Mouse (Mus musculus) CH12.LX (cell line): ENCODE data around the gene Nacc1. TPM values are rescaled to one million over a fixed set of nuclear protein-coding genes. Genes with fewer than 3 reads are reported as not detected.
A peak's percentile ranks its signal among the peaks of the same experiment; 100 is the strongest.

Source experiments
- DNase-seq: peaks from one replicate; pipeline ENCODE4 v3.0.0-alpha.2; 2013; ENCODE audit errors: extremely low read depth
- H3K27ac ChIP-seq: 2 replicates; pipeline ENCODE4 v1.5.1; 2012; ENCODE audit warnings: low read depth, mild to moderate bottlenecking, control low read depth, moderate library complexity; ENCODE audit not compliant: insufficient read depth
- H3K27me3 ChIP-seq: replicated peaks from 2 replicates; pipeline ENCODE3; 2012; ENCODE audit warnings: inconsistent platforms
- H3K36me3 ChIP-seq, 2 experiments: replicated peaks in 1 of 2; 2 replicates each; pipeline versions ENCODE3 to v1.6.1; 2012; ENCODE audit warnings: inconsistent platforms in 1 of 2, low read length in 1 of 2, mild to moderate bottlenecking in 1 of 2, mixed read lengths in 1 of 2, moderate library complexity in 1 of 2; ENCODE audit not compliant: control insufficient read depth in 1 of 2, insufficient read depth in 1 of 2
- H3K4me1 ChIP-seq, 2 experiments: 2 replicates each; pipeline ENCODE4 v1.6.1; 2012; ENCODE audit warnings: inconsistent platforms in 1 of 2, moderate library complexity in 1 of 2; ENCODE audit not compliant: insufficient read depth in 2 of 2, control insufficient read depth in 1 of 2
- H3K4me2 ChIP-seq: 2 replicates; pipeline ENCODE4 v1.6.1; 2012; ENCODE audit warnings: low read depth, mild to moderate bottlenecking, control low read depth; ENCODE audit not compliant: poor library complexity, insufficient read depth, severe bottlenecking
- H3K4me3 ChIP-seq, 3 experiments: fragments of 150-350 bp in 1 of 3; sonication (generic) in 1 of 3; replicated peaks in 1 of 3; 2 replicates each; pipeline versions ENCODE3 to v1.5.1; 2011 to 2012; ENCODE audit warnings: low read depth in 2 of 3, low read length in 2 of 3, mild to moderate bottlenecking in 2 of 3, moderate library complexity in 2 of 3, control low read depth in 1 of 3, improper control_type of control experiment in 1 of 3, inconsistent platforms in 1 of 3, mixed read lengths in 1 of 3; ENCODE audit not compliant: poor library complexity in 1 of 3
- H3K79me2 ChIP-seq: replicated peaks from 2 replicates; pipeline ENCODE4 v1.6.1; 2012; ENCODE audit warnings: mild to moderate bottlenecking, moderate library complexity; ENCODE audit not compliant: control insufficient read depth, poor library complexity, insufficient read depth, severe bottlenecking; ENCODE audit errors: extremely low read depth
- H3K9ac ChIP-seq: 2 replicates; pipeline ENCODE4 v1.6.1; 2012; ENCODE audit warnings: low read depth, mild to moderate bottlenecking, control low read depth, moderate library complexity; ENCODE audit not compliant: insufficient read depth
- H3K9me3 ChIP-seq: replicated peaks from 2 replicates; pipeline ENCODE3; 2012; ENCODE audit warnings: low read length, inconsistent platforms, mixed read lengths
- BHLHE40 ChIP-seq: IDR thresholded peaks from 2 replicates; pipeline ENCODE4 v1.6.1; 2011; ENCODE audit warnings: mild to moderate bottlenecking, low read depth, low read length, improper control_type of control experiment
- CTCF ChIP-seq, 2 experiments: IDR thresholded peaks in 1 of 2; conservative IDR thresholded peaks in 1 of 2; 2 replicates each; pipeline ENCODE4 v1.5.1; 2011 to 2012; ENCODE audit warnings: low read depth in 2 of 2, low read length in 2 of 2, improper control_type of control experiment in 1 of 2, inconsistent platforms in 1 of 2, mild to moderate bottlenecking in 1 of 2, moderate library complexity in 1 of 2
- ELF1 ChIP-seq: IDR thresholded peaks from 2 replicates; pipeline ENCODE4 v1.6.1; 2014; ENCODE audit warnings: low read depth, mild to moderate bottlenecking, inconsistent platforms, low read length, improper control_type of control experiment
- ETS1 ChIP-seq: conservative IDR thresholded peaks from 2 replicates; pipeline ENCODE4 v1.6.1; 2012; ENCODE audit warnings: low read depth, mild to moderate bottlenecking, inconsistent platforms, low read length, improper control_type of control experiment, moderate library complexity
- JUN ChIP-seq: IDR thresholded peaks from 2 replicates; pipeline ENCODE4 v1.6.1; 2011; ENCODE audit warnings: low read depth, mild to moderate bottlenecking, low read length, improper control_type of control experiment, moderate library complexity; ENCODE audit not compliant: insufficient read depth
- KAT2A ChIP-seq: IDR thresholded peaks from 2 replicates; pipeline ENCODE4 v1.6.1; 2012; ENCODE audit warnings: low read length, improper control_type of control experiment, inconsistent platforms; ENCODE audit not compliant: insufficient replicate concordance
- MAFK ChIP-seq: IDR thresholded peaks from 2 replicates; pipeline ENCODE4 v1.6.1; 2011; ENCODE audit warnings: low read length, improper control_type of control experiment; ENCODE audit not compliant: insufficient replicate concordance
- PAX5 ChIP-seq: IDR thresholded peaks from 2 replicates; pipeline ENCODE4 v1.6.1; 2012; ENCODE audit warnings: low read length, inconsistent platforms, mixed read lengths
- POLR2A ChIP-seq: IDR thresholded peaks from 2 replicates; pipeline ENCODE4 v1.6.1; 2011; ENCODE audit warnings: low read depth, mild to moderate bottlenecking, improper control_type of control experiment, low read length
- POLR2AphosphoS2 ChIP-seq: IDR thresholded peaks from 2 replicates; pipeline ENCODE4 v1.6.1; 2011; ENCODE audit warnings: low read depth, low read length, improper control_type of control experiment
- RAD21 ChIP-seq: IDR thresholded peaks from 2 replicates; pipeline ENCODE4 v1.6.1; 2011; ENCODE audit warnings: low read depth, mild to moderate bottlenecking, low read length, improper control_type of control experiment, moderate library complexity
- SMC3 ChIP-seq: IDR thresholded peaks from 2 replicates; pipeline ENCODE4 v1.6.1; 2011; ENCODE audit warnings: low read depth, low read length, improper control_type of control experiment
- TCF12 ChIP-seq: IDR thresholded peaks from 2 replicates; pipeline ENCODE4 v1.6.1; 2014; ENCODE audit warnings: low read depth, mild to moderate bottlenecking, inconsistent platforms, low read length, improper control_type of control experiment
- USF2 ChIP-seq: conservative IDR thresholded peaks from 2 replicates; pipeline ENCODE4 v1.6.1; 2011; ENCODE audit warnings: low read depth, low read length, improper control_type of control experiment
- ZC3H11A ChIP-seq: IDR thresholded peaks from 2 replicates; pipeline ENCODE4 v1.6.1; 2012; ENCODE audit warnings: low read depth, mild to moderate bottlenecking, inconsistent platforms, low read length, improper control_type of control experiment
- ZMIZ1 ChIP-seq: IDR thresholded peaks from 2 replicates; pipeline ENCODE4 v1.6.1; 2012; ENCODE audit warnings: low read depth, mild to moderate bottlenecking, inconsistent platforms, low read length, improper control_type of control experiment
- dilution Hi-C: fragments of 300-500 bp; cut with MboI; formaldehyde crosslinking; loops from 2 replicates; pipeline ENCODE4 v1.14.3; 2020; ENCODE audit warnings: low sequenced_read_pairs; ENCODE audit not compliant: extremely low pct_unique_long_range_greater_than_20kb, extremely low pct_ligation_motif_present
- in situ Hi-C: fragments of 300-500 bp; cut with MboI; formaldehyde crosslinking; loops from 3 replicates; pipeline ENCODE4 v1.14.3; 2019; ENCODE audit warnings: low sequenced_read_pairs, low pct_ligation_motif_present, low pct_unique_long_range_greater_than_20kb, mixed read lengths
- polyA plus RNA-seq: library from polyadenylated mRNA; unstranded; fragments of >175 nt; gene quantifications from 2 replicates; pipeline ENCODE4 v1.2.1, GENCODE M21; 2012; ENCODE audit warnings: low read depth; ENCODE audit not compliant: insufficient read length
- total RNA-seq, 2 experiments: library from RNA; depleted of rRNA; stranded (reverse); fragments of 300-350 nt in 1 of 2; fragments of >200 nt in 1 of 2; gene quantifications; 2 replicates each; pipeline ENCODE4 v1.2.3; 2012 to 2014

Nacc1 gene
- total and polyA plus RNA-seq, 3 experiments: 23.3 to 84.1 (median 45.1) TPM

GRCm38 (mm10) chr8:84654597-84654996 is 33.1 kb downstream of the Nacc1 start:
- no peak for DNase-seq
- Histone ChIP-seq H3K9ac (no peak overlapping the region), H3K27me3 (no peaks in the 10 kb centered on the region), H3K4me2 (no peak overlapping the region), H3K27ac (no peak overlapping the region), H3K9me3 (no peaks in the 10 kb centered on the region), H3K4me1 (peaks cover 10 to 33% of the 10 kb centered on the region in 2 experiments), H3K79me2 (no peaks in the 10 kb centered on the region), H3K36me3 (no peaks in the 10 kb centered on the region), H3K4me3 (no peak overlapping the region)
- dilution Hi-C loops (no loop called here), in situ Hi-C loops (no loop called here)
- TF ChIP-seq SMC3 (peak; percentile 38), CTCF (conservative IDR thresholded peaks at IDR 0.05 in 1 of 2, IDR thresholded peaks at IDR 0.05 in 1 of 2; ENCODE audit: low read depth in 2 of 2, low read length in 2 of 2) (peak in 1 of 2 experiments; percentile 59; a peak in 2 of 4 replicates), KAT2A (no peak), PAX5 (no peak), POLR2A (no peak), RAD21 (peak; percentile 22)

DNA sequence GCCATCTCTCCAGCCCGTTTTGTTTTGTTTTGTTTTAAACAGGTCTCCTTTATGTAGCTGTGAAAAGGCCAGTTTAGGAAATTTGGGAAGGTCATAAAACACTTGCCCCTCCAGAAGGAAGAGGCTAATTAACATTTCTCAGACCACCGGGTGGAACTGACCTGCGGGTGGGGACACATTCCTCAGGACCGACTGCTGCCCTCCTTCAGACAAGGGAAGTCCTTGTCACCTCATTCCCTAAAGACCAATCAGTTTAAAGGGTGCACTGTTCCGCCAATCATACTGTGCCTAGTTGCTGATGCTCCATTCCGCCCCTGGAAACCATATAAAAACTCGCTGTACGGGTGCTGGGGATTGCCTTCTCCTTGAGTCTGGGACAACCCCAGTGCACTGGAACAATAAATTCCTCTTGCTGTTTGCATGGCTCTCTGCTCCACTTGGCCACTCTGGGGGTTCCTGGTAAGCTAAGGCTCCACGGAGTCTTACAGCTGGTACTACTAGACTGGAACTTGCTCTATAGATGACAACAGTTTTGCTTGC is 34.5 kb downstream of the Nacc1 start:
- Histone ChIP-seq H3K36me3 (no peaks in the 10 kb centered on the region), H3K27ac (no peak overlapping the region), H3K9me3 (no peaks in the 10 kb centered on the region), H3K9ac (no peak overlapping the region)
- in situ Hi-C loops: no loop called here
- TF ChIP-seq ETS1 (no peak), ELF1 (no peak), POLR2AphosphoS2 (no peak), ZC3H11A (no peak), JUN (no peak), BHLHE40 (no peak), MAFK (no peak), PAX5 (no peak), ZMIZ1 (no peak), TCF12 (no peak)
- TF ChIP-seq, all 38 proteins: peak for 0
- no peaks in the 10 kb centered on the region for H3K27me3 ChIP-seq
- dilution Hi-C loops: no loop called here
- DNase-seq: no peak
- H3K79me2 ChIP-seq: no peaks in the 10 kb centered on the region
- no peak overlapping the region for H3K4me2 ChIP-seq
- no peak overlapping the region for H3K4me3 ChIP-seq
- H3K4me1 ChIP-seq: peaks cover 10 to 26% of the 10 kb centered on the region in 2 experiments

- peaks cover 5 to 7% of the 10 kb centered on the region in 2 experiments; a peak in 2 of 4 replicates for H3K4me1 ChIP-seq
- H3K27ac ChIP-seq: no peak overlapping the region
- TF ChIP-seq USF2 (no peak), CTCF (conservative IDR thresholded peaks at IDR 0.05 in 1 of 2, IDR thresholded peaks at IDR 0.05 in 1 of 2; ENCODE audit: low read depth in 2 of 2, low read length in 2 of 2) (no peak)
- H3K27me3 ChIP-seq: no peaks in the 10 kb centered on the region
- DNase-seq: no peak
- no peaks in the 10 kb centered on the region for H3K36me3 ChIP-seq
- H3K4me2 ChIP-seq: no peak overlapping the region
- H3K9ac ChIP-seq: no peak overlapping the region
- in situ Hi-C loops (no loop called here), dilution Hi-C loops (no loop called here)
- no peaks in the 10 kb centered on the region for H3K79me2 ChIP-seq
- no peak overlapping the region for H3K4me3 ChIP-seq
- H3K9me3 ChIP-seq: no peaks in the 10 kb centered on the region
Measured at GRCm38 (mm10) chr8:84650213-84650612, 37.4 kb downstream of the Nacc1 start.
